Mouse (Mus musculus): ENCODE results near the gene Elovl7. TPM values are rescaled to one million over a fixed set of nuclear protein-coding genes. Genes with fewer than 3 reads are reported as not detected.

The Elovl7 gene
- total and polyA plus RNA-seq, 3 experiments, result 0.23 to 0.33 TPM; not detected in 1

DNA sequence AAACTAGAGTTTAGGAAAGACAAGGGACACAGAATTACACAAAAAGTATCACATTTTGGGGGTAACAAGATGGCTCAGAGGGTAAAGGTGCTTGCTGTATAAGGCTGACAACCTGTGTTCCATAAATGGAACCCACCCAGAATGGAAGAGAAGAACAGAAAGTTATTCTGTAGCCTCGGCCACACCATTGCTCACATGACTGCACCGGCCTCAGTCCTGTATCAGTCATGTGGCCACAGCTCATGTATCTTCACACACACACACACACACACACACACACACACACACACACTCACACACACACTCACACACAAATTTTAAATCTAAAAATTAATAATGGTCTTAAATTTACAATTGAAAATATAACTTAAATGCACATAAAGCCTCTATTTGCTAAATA lies 6.8 kb upstream of the Elovl7 start:
- Histone ChIP-seq H3K4me3 (ENCODE audit: low read depth, low read length) (no peak overlapping the region), H3K36me3 (replicated peaks) (no peaks in the 10 kb centered on the region), H3K9me3 (replicated peaks) (no peaks in the 10 kb centered on the region), H3K4me1 (ENCODE audit: insufficient read depth, low read depth, low read length) (peaks cover 17% of the 10 kb centered on the region), H3K27me3 (ENCODE audit: insufficient read depth, low read length) (peaks cover 15% of the 10 kb centered on the region; the same call in 1 of the 2 replicates)
- ATAC-seq (ENCODE audit: extremely low read depth, insufficient number of reproducible peaks, low FRiP score, poor library complexity, severe bottlenecking), result no peak
- TF ChIP-seq TAL1 (conservative IDR thresholded peaks at IDR 0.05; ENCODE audit: low read depth, low read length) (no peak), GATA1 (IDR thresholded peaks at IDR 0.05; ENCODE audit: borderline replicate concordance, low read length) (no peak), CTCF (IDR thresholded peaks at IDR 0.05; ENCODE audit: low read depth, low read length) (no peak), POLR2AphosphoS5 (IDR thresholded peaks at IDR 0.05; ENCODE audit: insufficient replicate concordance, low read depth, low read length) (no peak), GATA2 (IDR thresholded peaks at IDR 0.05; ENCODE audit: borderline replicate concordance, low read depth, low read length) (no peak)
- DNase-seq (ENCODE audit: low spot score), result no peak

DNA sequence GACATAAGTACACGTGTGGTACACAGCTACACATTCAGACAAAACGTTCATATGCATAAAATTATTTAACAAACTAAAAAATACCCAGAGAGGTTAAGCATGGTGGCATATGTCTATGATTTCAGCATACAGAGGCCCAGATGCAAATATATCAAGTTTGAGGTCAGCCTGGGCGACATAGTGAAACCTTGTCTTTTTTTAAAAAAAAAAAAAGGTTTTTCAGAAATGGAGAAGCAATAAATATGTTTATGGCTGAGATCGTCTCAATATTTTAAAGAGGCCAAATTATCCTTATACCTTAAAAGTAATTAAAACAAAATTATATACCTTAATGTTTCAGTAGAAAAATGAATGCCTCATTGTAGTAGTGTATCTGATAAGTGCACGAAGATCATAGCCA lies 6.1 kb upstream of the Elovl7 start:
- Histone ChIP-seq H3K27me3 (ENCODE audit: insufficient read depth, low read length) (peaks cover 12% of the 10 kb centered on the region; the same call in 1 of the 2 replicates), H3K36me3 (replicated peaks) (no peaks in the 10 kb centered on the region), H3K4me1 (ENCODE audit: insufficient read depth, low read depth, low read length) (peaks cover 20% of the 10 kb centered on the region), H3K4me3 (ENCODE audit: low read depth, low read length) (no peak overlapping the region), H3K9me3 (replicated peaks) (no peaks in the 10 kb centered on the region)
- no peak for ATAC-seq (ENCODE audit: extremely low read depth, insufficient number of reproducible peaks, low FRiP score, poor library complexity, severe bottlenecking)
- TF ChIP-seq GATA1 (IDR thresholded peaks at IDR 0.05; ENCODE audit: borderline replicate concordance, low read length), result no peak
- TF ChIP-seq GATA2 (IDR thresholded peaks at IDR 0.05; ENCODE audit: borderline replicate concordance, low read depth, low read length), result no peak
- TF ChIP-seq POLR2AphosphoS5 (IDR thresholded peaks at IDR 0.05; ENCODE audit: insufficient replicate concordance, low read depth, low read length), result no peak
- TF ChIP-seq TAL1 (conservative IDR thresholded peaks at IDR 0.05; ENCODE audit: low read depth, low read length), result no peak
- no peak for TF ChIP-seq CTCF (IDR thresholded peaks at IDR 0.05; ENCODE audit: low read depth, low read length)
- DNase-seq (ENCODE audit: low spot score), result no peak

DNA sequence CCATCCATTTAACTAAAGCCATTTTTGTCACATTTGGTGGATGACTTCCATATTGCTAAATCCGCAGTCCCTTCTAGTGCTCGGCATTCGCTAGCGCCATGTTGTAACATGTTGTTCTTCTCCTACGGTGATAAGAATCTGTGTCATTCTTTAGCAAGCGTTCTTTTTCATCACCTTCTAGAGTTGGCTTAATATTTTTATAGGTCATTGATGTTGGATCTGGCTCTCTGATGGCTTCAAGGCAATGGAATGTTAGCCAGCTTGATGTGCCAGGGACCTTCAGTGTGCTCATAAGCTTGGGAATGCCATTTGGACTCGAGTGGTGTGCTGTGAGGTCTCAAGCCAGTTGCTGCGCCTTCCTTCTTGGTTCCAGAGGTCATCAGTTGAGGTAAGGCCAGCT lies 3.2 kb upstream of the Elovl7 start:
- ATAC-seq (ENCODE audit: extremely low read depth, insufficient number of reproducible peaks, low FRiP score, poor library complexity, severe bottlenecking), result no peak
- no peak for TF ChIP-seq CTCF (IDR thresholded peaks at IDR 0.05; ENCODE audit: low read depth, low read length)
- TF ChIP-seq GATA1 (IDR thresholded peaks at IDR 0.05; ENCODE audit: borderline replicate concordance, low read length), result no peak
- TF ChIP-seq POLR2AphosphoS5 (IDR thresholded peaks at IDR 0.05; ENCODE audit: insufficient replicate concordance, low read depth, low read length), result no peak
- TF ChIP-seq GATA2 (IDR thresholded peaks at IDR 0.05; ENCODE audit: borderline replicate concordance, low read depth, low read length), result no peak
- no peak for TF ChIP-seq TAL1 (conservative IDR thresholded peaks at IDR 0.05; ENCODE audit: low read depth, low read length)
- no peaks in the 10 kb centered on the region for H3K9me3 ChIP-seq (replicated peaks)

DNA sequence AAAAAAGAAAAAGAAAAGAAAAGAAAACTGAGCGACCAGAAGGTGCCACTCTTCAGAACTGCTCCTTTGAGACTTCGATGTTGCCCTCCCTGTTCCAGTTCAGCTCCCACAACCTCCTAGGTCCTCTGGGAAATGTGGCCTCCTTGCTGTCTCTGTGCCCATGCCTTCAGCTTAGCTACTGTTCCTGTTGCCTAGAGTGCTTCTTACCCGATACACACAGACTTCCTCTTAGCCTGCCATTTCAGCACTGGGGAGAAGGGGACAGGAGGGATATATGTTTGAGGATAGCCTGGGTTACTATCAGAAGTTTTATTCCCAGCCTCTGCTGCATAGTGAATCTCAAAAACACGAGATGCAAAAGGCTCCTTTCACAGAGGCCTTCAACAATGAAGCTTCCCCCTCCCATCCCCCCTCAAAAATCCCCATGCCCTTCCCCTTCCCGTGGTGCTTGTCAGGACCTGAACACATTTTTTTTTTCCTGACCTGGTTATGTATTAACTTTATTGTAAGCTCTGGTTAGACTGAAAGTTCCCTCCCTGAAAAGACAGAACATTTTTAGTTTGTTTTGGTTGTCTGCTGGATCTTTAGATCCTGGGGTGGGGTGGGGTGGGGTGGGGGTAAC lies 1.7 kb upstream of the Elovl7 start:
- no peak for DNase-seq (ENCODE audit: low spot score)
- no peak for TF ChIP-seq GATA2 (IDR thresholded peaks at IDR 0.05; ENCODE audit: borderline replicate concordance, low read depth, low read length)
- TF ChIP-seq GATA1 (IDR thresholded peaks at IDR 0.05; ENCODE audit: borderline replicate concordance, low read length), result no peak
- TF ChIP-seq POLR2AphosphoS5 (IDR thresholded peaks at IDR 0.05; ENCODE audit: insufficient replicate concordance, low read depth, low read length), result no peak
- no peak for TF ChIP-seq CTCF (IDR thresholded peaks at IDR 0.05; ENCODE audit: low read depth, low read length)
- no peak for TF ChIP-seq TAL1 (conservative IDR thresholded peaks at IDR 0.05; ENCODE audit: low read depth, low read length)
- H3K4me3 ChIP-seq (ENCODE audit: low read depth, low read length), result no peak overlapping the region

More for the DNA sequence above, 3.2 kb upstream of the Elovl7 start:
- DNase-seq (ENCODE audit: low spot score), result no peak
- Histone ChIP-seq H3K4me1 (ENCODE audit: insufficient read depth, low read depth, low read length) (peaks cover 37% of the 10 kb centered on the region), H3K36me3 (replicated peaks) (no peaks in the 10 kb centered on the region), H3K4me3 (ENCODE audit: low read depth, low read length) (no peak overlapping the region), H3K27me3 (ENCODE audit: insufficient read depth, low read length) (peaks cover 27% of the 10 kb centered on the region)

DNA sequence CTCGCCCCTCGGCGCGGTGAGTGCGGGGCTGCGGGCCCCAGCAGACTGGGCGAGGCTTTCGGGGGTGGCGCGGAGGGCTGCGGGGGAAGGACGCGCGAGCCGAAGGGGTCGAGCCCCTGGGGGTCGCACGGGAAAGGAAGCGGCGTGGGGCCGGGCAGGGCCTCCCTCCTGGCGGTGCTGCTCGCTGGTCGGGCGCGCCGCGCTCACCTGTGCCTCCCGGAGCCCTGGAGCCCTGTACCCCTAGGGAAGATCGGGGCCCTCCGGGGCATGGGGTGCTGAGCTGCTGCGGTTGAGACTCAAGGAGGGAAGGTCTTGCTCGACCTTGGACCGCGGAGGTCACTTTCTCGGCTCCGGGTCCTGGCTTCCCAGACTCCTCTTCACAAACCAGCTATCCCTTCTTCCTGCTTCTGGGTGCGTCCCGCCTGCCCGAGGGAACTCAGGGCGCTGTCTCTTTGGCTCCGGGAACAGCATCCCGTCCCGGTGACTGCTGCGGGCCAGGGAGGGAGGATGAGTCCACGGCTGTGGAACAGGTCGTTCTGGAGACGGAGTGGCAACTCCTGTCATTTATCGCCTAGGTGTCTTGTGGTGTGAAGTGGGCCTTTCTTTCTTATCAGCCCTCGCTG lies 392 bp downstream of the Elovl7 start:
- Histone ChIP-seq H3K27me3 (ENCODE audit: insufficient read depth, low read length) (peaks cover 50% of the 10 kb centered on the region), H3K36me3 (replicated peaks) (no peaks in the 10 kb centered on the region), H3K9me3 (replicated peaks) (no peaks in the 10 kb centered on the region), H3K4me1 (ENCODE audit: insufficient read depth, low read depth, low read length) (peaks cover 37% of the 10 kb centered on the region), H3K4me3 (ENCODE audit: low read depth, low read length) (peak overlapping the region; percentile 70)
- DNase-seq (ENCODE audit: low spot score), result no peak
- no peak for ATAC-seq (ENCODE audit: extremely low read depth, insufficient number of reproducible peaks, low FRiP score, poor library complexity, severe bottlenecking)
- TF ChIP-seq GATA1 (IDR thresholded peaks at IDR 0.05; ENCODE audit: borderline replicate concordance, low read length) (no peak), TAL1 (conservative IDR thresholded peaks at IDR 0.05; ENCODE audit: low read depth, low read length) (no peak), POLR2AphosphoS5 (IDR thresholded peaks at IDR 0.05; ENCODE audit: insufficient replicate concordance, low read depth, low read length) (no peak), CTCF (IDR thresholded peaks at IDR 0.05; ENCODE audit: low read depth, low read length) (no peak), GATA2 (IDR thresholded peaks at IDR 0.05; ENCODE audit: borderline replicate concordance, low read depth, low read length) (no peak)

More for the DNA sequence above, 1.7 kb upstream of the Elovl7 start:
- H3K36me3 ChIP-seq (replicated peaks), result no peaks in the 10 kb centered on the region
- no peaks in the 10 kb centered on the region for H3K9me3 ChIP-seq (replicated peaks)
- peaks cover 37% of the 10 kb centered on the region for H3K4me1 ChIP-seq (ENCODE audit: insufficient read depth, low read depth, low read length)
- ATAC-seq (ENCODE audit: extremely low read depth, insufficient number of reproducible peaks, low FRiP score, poor library complexity, severe bottlenecking), result no peak
- H3K27me3 ChIP-seq (ENCODE audit: insufficient read depth, low read length), result peaks cover 33% of the 10 kb centered on the region

DNA sequence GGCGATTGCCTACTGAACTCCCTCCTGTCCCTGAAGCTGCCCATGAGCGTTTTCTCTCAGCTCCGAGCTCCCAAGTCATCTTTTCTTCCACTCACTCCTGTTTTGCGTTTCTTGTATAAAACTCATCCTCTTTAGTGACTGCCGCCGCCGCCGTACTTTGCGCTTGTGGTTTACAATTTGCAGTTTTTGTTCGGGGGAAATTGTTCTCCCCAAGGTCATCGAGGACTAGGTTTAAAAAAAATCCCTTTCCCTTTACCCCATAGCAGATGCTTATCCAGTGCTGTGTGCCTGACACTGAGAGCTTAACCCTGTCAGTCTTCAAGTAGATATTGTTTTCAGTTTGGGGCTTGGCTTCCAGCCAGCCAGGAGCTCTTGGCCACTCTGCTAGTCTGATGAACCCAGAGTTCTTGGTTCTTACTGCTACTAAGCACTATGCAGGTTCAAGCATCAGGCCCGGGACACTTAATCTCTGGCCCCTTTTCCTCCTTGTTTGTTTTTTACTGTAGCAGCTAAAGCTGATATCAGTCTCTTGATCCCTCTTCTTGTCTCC lies 1.1 kb downstream of the Elovl7 start:
- TF ChIP-seq POLR2AphosphoS5 (IDR thresholded peaks at IDR 0.05; ENCODE audit: insufficient replicate concordance, low read depth, low read length) (no peak), CTCF (IDR thresholded peaks at IDR 0.05; ENCODE audit: low read depth, low read length) (no peak), GATA2 (IDR thresholded peaks at IDR 0.05; ENCODE audit: borderline replicate concordance, low read depth, low read length) (no peak), TAL1 (conservative IDR thresholded peaks at IDR 0.05; ENCODE audit: low read depth, low read length) (no peak), GATA1 (IDR thresholded peaks at IDR 0.05; ENCODE audit: borderline replicate concordance, low read length) (no peak)
- DNase-seq (ENCODE audit: low spot score), result no peak
- no peaks in the 10 kb centered on the region for H3K9me3 ChIP-seq (replicated peaks)
- peaks cover 37% of the 10 kb centered on the region for H3K4me1 ChIP-seq (ENCODE audit: insufficient read depth, low read depth, low read length)
- H3K4me3 ChIP-seq (ENCODE audit: low read depth, low read length), result no peak overlapping the region
- peaks cover 55% of the 10 kb centered on the region for H3K27me3 ChIP-seq (ENCODE audit: insufficient read depth, low read length)
- no peaks in the 10 kb centered on the region for H3K36me3 ChIP-seq (replicated peaks)
- no peak for ATAC-seq (ENCODE audit: extremely low read depth, insufficient number of reproducible peaks, low FRiP score, poor library complexity, severe bottlenecking)
